Comparison of ENCODE assay signal across 9 mouse cellular contexts in the genomic region with DNA sequence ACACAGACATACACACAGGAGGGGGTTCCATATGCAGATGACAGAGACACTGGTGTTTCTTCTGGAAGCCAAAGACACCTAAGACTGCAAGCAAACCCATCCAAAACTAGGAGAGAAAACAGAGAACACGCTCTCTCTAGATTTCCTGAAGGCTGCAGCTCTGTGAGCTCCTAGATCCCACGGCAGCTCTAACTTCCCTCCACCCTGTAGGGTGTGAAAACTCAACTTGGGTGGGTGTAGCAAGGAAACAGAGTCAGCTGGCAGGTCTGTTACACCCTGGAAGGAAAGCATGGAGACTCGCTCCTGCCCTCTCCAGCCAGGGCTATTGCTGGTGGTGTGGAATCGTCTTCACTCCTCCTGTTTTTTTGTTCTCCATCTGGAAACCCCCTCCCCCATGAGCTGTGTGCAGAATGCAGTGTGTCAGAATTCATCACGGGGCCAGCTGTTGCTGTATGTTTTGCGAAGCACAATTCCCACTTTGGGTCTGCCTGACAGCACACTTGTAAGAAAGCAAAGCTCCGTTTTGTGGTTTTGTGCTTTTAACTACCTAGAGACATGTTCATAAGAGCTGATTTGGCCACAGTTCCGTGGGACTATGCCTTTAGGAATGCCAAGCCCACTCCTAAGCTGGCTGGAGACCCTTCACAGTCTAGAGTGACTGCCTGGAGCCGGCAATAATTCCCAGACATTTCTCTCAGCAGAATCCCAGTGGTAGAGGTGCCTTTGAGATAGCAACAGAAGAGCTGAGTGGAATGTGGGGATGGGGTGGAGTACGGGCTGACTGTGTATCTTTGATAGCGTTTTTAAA. TPM values are rescaled to one million over a fixed set of nuclear protein-coding genes. Genes with fewer than 3 reads are reported as not detected.
A peak's percentile ranks its signal among the peaks of the same experiment; 100 is the strongest.
DNase-seq lines count a peak whose midpoint lies in the region; ATAC-seq and TF ChIP-seq lines count a peak whose summit lies in the region.
"Had no signal": no experiment of that assay in that cellular context is flagged by ENCODE, and none has a peak within 500 bp of the region (broad histone marks: within the 10 kb centered on the region; RNA-seq: fewer than 3 reads in every experiment).

No protein-coding gene starts in this region.

- peak overlapping the region; percentile 35; the same call in 1 of the 2 replicates for H3K4me3 ChIP-seq in heart, postnatal 0 days (ENCODE audit: low read depth, low read length)
- no peak overlapping the region for H3K4me3 ChIP-seq in hindbrain, postnatal 0 days (ENCODE audit: low read length)
- no peak overlapping the region for H3K4me3 ChIP-seq in midbrain, postnatal 0 days (ENCODE audit: low read depth, low read length)

- H3K9me3 ChIP-seq in heart, postnatal 0 days (replicated peaks; ENCODE audit: control insufficient read depth, low read length), result no peaks in the 10 kb centered on the region
- no peaks in the 10 kb centered on the region for H3K9me3 ChIP-seq in hindbrain, postnatal 0 days (ENCODE audit: low read length)
- no peaks in the 10 kb centered on the region for H3K9me3 ChIP-seq in midbrain, postnatal 0 days (ENCODE audit: low read length)

- no peaks in the 10 kb centered on the region for H3K27me3 ChIP-seq in heart, postnatal 0 days (ENCODE audit: control insufficient read depth, insufficient read depth, low read length)
- no peaks in the 10 kb centered on the region for H3K27me3 ChIP-seq in hindbrain, postnatal 0 days (ENCODE audit: insufficient read depth, low read length)
- H3K27me3 ChIP-seq in midbrain, postnatal 0 days (ENCODE audit: insufficient read depth, low read length), result no peaks in the 10 kb centered on the region

- H3K4me1 ChIP-seq in heart, postnatal 0 days (ENCODE audit: control insufficient read depth, insufficient read depth), result peaks cover 16% of the 10 kb centered on the region; the same call in 1 of the 2 replicates
- peaks cover 8% of the 10 kb centered on the region for H3K4me1 ChIP-seq in hindbrain, postnatal 0 days (ENCODE audit: insufficient read depth, low read length)
- H3K4me1 ChIP-seq in midbrain, postnatal 0 days (ENCODE audit: insufficient read depth, low read length), result no peaks in the 10 kb centered on the region; the same call in 1 of the 2 replicates

- H3K27ac ChIP-seq in heart, postnatal 0 days (ENCODE audit: low read depth), result no peak overlapping the region; the same call in 1 of the 2 replicates
- H3K27ac ChIP-seq in hindbrain, postnatal 0 days, result peak overlapping the region; percentile 22; the same call in 1 of the 2 replicates
- no peak overlapping the region for H3K27ac ChIP-seq in midbrain, postnatal 0 days (ENCODE audit: low read depth, low read length)

- 30% methylated on average over 11 of the region's 11 CpGs for WGBS in heart, postnatal 0 days
- 25% methylated on average over 11 of the region's 11 CpGs for WGBS in hindbrain, postnatal 0 days
- 23% methylated on average over 11 of the region's 11 CpGs for WGBS in midbrain, postnatal 0 days

- TF ChIP-seq CTCF in heart, postnatal 0 days (IDR thresholded peaks at IDR 0.05; ENCODE audit: low read depth), result no peak
- no peak for TF ChIP-seq CTCF in hindbrain, postnatal 0 days (IDR thresholded peaks at IDR 0.05; ENCODE audit: low read depth)
- TF ChIP-seq CTCF in midbrain, postnatal 0 days (IDR thresholded peaks at IDR 0.05), result no peak

- peak; percentile 18 for ATAC-seq in heart, postnatal 0 days (ENCODE audit: insufficient read depth, low read depth)
- ATAC-seq in hindbrain, postnatal 0 days, result peak; percentile 1; the same call in 1 of the 2 replicates
- ATAC-seq in midbrain, postnatal 0 days (ENCODE audit: low FRiP score), result peak; percentile 17; the same call in 1 of the 2 replicates

- H3K36me3 ChIP-seq in heart, postnatal 0 days (replicated peaks; ENCODE audit: control insufficient read depth, insufficient read depth, low read length), result no peaks in the 10 kb centered on the region
- no peaks in the 10 kb centered on the region for H3K36me3 ChIP-seq in hindbrain, postnatal 0 days (ENCODE audit: insufficient read depth, low read length)
- H3K36me3 ChIP-seq in midbrain, postnatal 0 days (ENCODE audit: insufficient read depth, low read length), result no peaks in the 10 kb centered on the region

- no peak for TF ChIP-seq EP300 in heart, postnatal 0 days (IDR thresholded peaks at IDR 0.05; ENCODE audit: low read depth)

- peak overlapping the region; percentile 54 for H3K4me2 ChIP-seq in heart, postnatal 0 days (ENCODE audit: low read depth, low read length)
- H3K4me2 ChIP-seq in hindbrain, postnatal 0 days (ENCODE audit: low read depth, low read length), result peak overlapping the region; percentile 46
- peak overlapping the region; percentile 2 for H3K4me2 ChIP-seq in midbrain, postnatal 0 days (ENCODE audit: low read depth, low read length, poor library complexity, severe bottlenecking)

- H3K9ac ChIP-seq in heart, postnatal 0 days (replicated peaks; ENCODE audit: low read depth, low read length), result no peak overlapping the region
- 0 out of 2 replicates have a peak overlapping the region, but pooled peaks have one; percentile 7 for H3K9ac ChIP-seq in hindbrain, postnatal 0 days (replicated peaks; ENCODE audit: low read length)
- no peak overlapping the region for H3K9ac ChIP-seq in midbrain, postnatal 0 days (replicated peaks; ENCODE audit: low read length, poor library complexity, severe bottlenecking)

- no peak for DNase-seq in heart, postnatal 0 days (ENCODE audit: low spot score)
- no peak for DNase-seq in heart, adult 11 months
- peak; percentile 56 for DNase-seq in embryo, embryonic 11 days
- peak; percentile 43 for DNase-seq in hindbrain, postnatal 0 days (ENCODE audit: low spot score)
- no peak for DNase-seq in midbrain, postnatal 0 days (ENCODE audit: low spot score)
- no peak for DNase-seq in spleen, postnatal 36 days (ENCODE audit: low spot score in 2 of 2)
- no peak for DNase-seq in urinary bladder, adult 18-20 months (ENCODE audit: low spot score in 2 of 2)
- DNase-seq in ovary, postnatal 10 days (ENCODE audit: low spot score), result no peak
- DNase-seq: layer of hippocampus, adult 9-11 months had no signal

RNA-seq across cellular contexts. Expression of gene Camk1g, which starts 11.7 kb away (rescaled TPM):
- 12.0 and 14.3 TPM in 2 replicates for total RNA-seq in heart, postnatal 0 days (2014; rRNA removed; ENCODE audit: low replicate concordance)
- 9.0 and 9.7 TPM in 2 replicates for polyA plus RNA-seq in heart, postnatal 0 days (2015; fragmentation: Nextera tagmentation; extraction: Ambion mirVana)
- 32.9 and 34.6 TPM in 2 replicates for total RNA-seq in hindbrain, postnatal 0 days (2014; rRNA removed)
- 30.9 and 35.1 TPM in 2 replicates for polyA plus RNA-seq in hindbrain, postnatal 0 days (2015; fragmentation: Nextera tagmentation; extraction: Ambion mirVana)
- 48.1 and 54.7 TPM in 2 replicates for total RNA-seq in midbrain, postnatal 0 days (2014; rRNA removed)
- 46.6 and 50.3 TPM in 2 replicates for polyA plus RNA-seq in midbrain, postnatal 0 days (2015; fragmentation: Nextera tagmentation; extraction: Ambion mirVana)

Comparison
In these comparisons a context has a peak if more than half of its experiments do, and no peak if none do; other contexts are left out.
1. DNase-seq: peak in embryo, embryonic 11 days (single experiment) and hindbrain, postnatal 0 days (single experiment); none in heart, postnatal 0 days (single experiment), heart, adult 11 months (single experiment), midbrain, postnatal 0 days (single experiment), spleen, postnatal 36 days (0 of 2), urinary bladder, adult 18-20 months (0 of 2) and ovary, postnatal 10 days (single experiment).
2. H3K4me2 ChIP-seq: peak in every context shown above with its lines; median percentile 54 in heart, postnatal 0 days; 46 in hindbrain, postnatal 0 days; 2 in midbrain, postnatal 0 days.
3. Peak in every context shown above with its lines, with median percentiles within 50 percentile points of each other: ATAC-seq.